9 mouse cellular contexts compared by ENCODE assay signal in the genomic region with DNA sequence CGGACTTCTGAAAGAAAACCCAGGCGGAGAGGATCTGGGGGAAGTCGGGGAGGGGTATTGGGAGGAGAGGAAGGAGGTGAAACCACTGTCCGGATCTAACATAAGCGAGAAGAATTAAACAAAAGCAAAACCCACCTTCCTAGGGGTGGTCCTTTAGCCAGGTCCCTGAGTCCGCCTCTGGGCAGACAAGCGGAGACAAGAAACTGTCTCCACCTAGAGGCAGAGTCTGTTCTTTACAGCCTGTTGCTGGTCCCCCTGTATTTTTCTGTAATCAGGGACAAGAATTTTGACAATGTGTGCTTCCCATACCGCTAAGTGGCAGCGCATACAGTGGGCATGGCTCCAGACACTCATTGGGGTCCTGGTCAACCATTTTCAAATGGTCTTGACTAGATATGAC. TPM values are rescaled to one million over a fixed set of nuclear protein-coding genes. Genes with fewer than 3 reads are reported as not detected.
DNase-seq lines count a peak whose midpoint lies in the region; ATAC-seq and TF ChIP-seq lines count a peak whose summit lies in the region.
"Had no signal": no experiment of that assay in that cellular context is flagged by ENCODE, and none has a peak within 500 bp of the region (broad histone marks: within the 10 kb centered on the region; RNA-seq: fewer than 3 reads in every experiment).

No protein-coding gene starts in this region.

- H3K36me3 ChIP-seq in kidney, postnatal 0 days (ENCODE audit: insufficient read depth, low read length) = no peaks in the 10 kb centered on the region
- H3K36me3 ChIP-seq in forebrain, embryonic 13.5 days (ENCODE audit: poor library complexity, severe bottlenecking) = no peaks in the 10 kb centered on the region
- H3K36me3 ChIP-seq: neural tube, embryonic 13.5 days had no signal

- ATAC-seq in kidney, postnatal 0 days (replicated peaks; ENCODE audit: low FRiP score, low read depth) = no peak
- ATAC-seq in forebrain, embryonic 13.5 days = no peak

- peak; percentile 54 for TF ChIP-seq CTCF in kidney, postnatal 0 days (IDR thresholded peaks at IDR 0.05; ENCODE audit: low read depth)

- H3K9ac ChIP-seq in kidney, postnatal 0 days (ENCODE audit: low read depth, low read length) = no peak overlapping the region
- H3K9ac ChIP-seq in forebrain, embryonic 13.5 days = no peak overlapping the region
- H3K9ac ChIP-seq: neural tube, embryonic 13.5 days had no signal

- no peak overlapping the region for H3K4me2 ChIP-seq in kidney, postnatal 0 days (ENCODE audit: low read length)
- no peak overlapping the region for H3K4me2 ChIP-seq in forebrain, embryonic 13.5 days
- H3K4me2 ChIP-seq: neural tube, embryonic 13.5 days had no signal

- 57% methylated on average over 9 of the region's 9 CpGs for WGBS in kidney, postnatal 0 days
- WGBS in forebrain, embryonic 13.5 days = 57% methylated on average over 9 of the region's 9 CpGs

- no peaks in the 10 kb centered on the region for H3K4me1 ChIP-seq in kidney, postnatal 0 days (replicated peaks; ENCODE audit: insufficient read depth, low read length)
- no peaks in the 10 kb centered on the region for H3K4me1 ChIP-seq in forebrain, embryonic 13.5 days
- H3K4me1 ChIP-seq: neural tube, embryonic 13.5 days had no signal

- no peaks in the 10 kb centered on the region for H3K27me3 ChIP-seq in kidney, postnatal 0 days (ENCODE audit: insufficient read depth, low read length)
- H3K27me3 ChIP-seq in forebrain, embryonic 13.5 days = no peaks in the 10 kb centered on the region
- H3K27me3 ChIP-seq: neural tube, embryonic 13.5 days had no signal

- peak; percentile 57 for DNase-seq in embryo, embryonic 10 days (ENCODE audit: low spot score)
- DNase-seq in embryo, embryonic 9.5 days (ENCODE audit: extremely low spot score) = no peak
- peak; percentile 15 to 18 for DNase-seq in spleen, postnatal 36 days (ENCODE audit: low spot score in 2 of 2)
- no peak for DNase-seq in spleen, postnatal 4 days (ENCODE audit: low spot score in 2 of 2)
- DNase-seq in kidney, postnatal 0 days (ENCODE audit: low spot score) = peak; percentile 20
- peak; percentile 43 for DNase-seq in retina, embryonic 14.5 days (ENCODE audit: low spot score)
- DNase-seq in urinary bladder, postnatal 25 days (ENCODE audit: low spot score) = no peak

- no peak overlapping the region for H3K27ac ChIP-seq in kidney, postnatal 0 days
- no peak overlapping the region for H3K27ac ChIP-seq in forebrain, embryonic 13.5 days
- H3K27ac ChIP-seq: neural tube, embryonic 13.5 days had no signal

- no peaks in the 10 kb centered on the region for H3K9me3 ChIP-seq in kidney, postnatal 0 days (replicated peaks; ENCODE audit: low read length)
- no peaks in the 10 kb centered on the region for H3K9me3 ChIP-seq in forebrain, embryonic 13.5 days (replicated peaks)
- H3K9me3 ChIP-seq: neural tube, embryonic 13.5 days had no signal

- no peak overlapping the region for H3K4me3 ChIP-seq in kidney, postnatal 0 days (replicated peaks; ENCODE audit: low read depth, low read length)
- H3K4me3 ChIP-seq in forebrain, embryonic 13.5 days = no peak overlapping the region
- H3K4me3 ChIP-seq: neural tube, embryonic 13.5 days had no signal

RNA-seq across cellular contexts. Expression of a gene that starts 7.2 kb away (rescaled TPM):
- not detected in 2 replicates for polyA plus RNA-seq in kidney, postnatal 0 days (2015; fragmentation: Nextera tagmentation; extraction: Ambion mirVana)
- not detected in 2 replicates for polyA plus RNA-seq in forebrain, embryonic 13.5 days (2015; fragmentation: Nextera tagmentation; extraction: Ambion mirVana)
- polyA plus RNA-seq: neural tube, embryonic 13.5 days had no signal

RNA-seq across cellular contexts. Expression of a gene that starts 23.5 kb away (rescaled TPM):
- not detected in 2 replicates for polyA plus RNA-seq in kidney, postnatal 0 days (2015; fragmentation: Nextera tagmentation; extraction: Ambion mirVana)
- not detected in 2 replicates for polyA plus RNA-seq in forebrain, embryonic 13.5 days (2015; fragmentation: Nextera tagmentation; extraction: Ambion mirVana)
- polyA plus RNA-seq: neural tube, embryonic 13.5 days had no signal

RNA-seq across cellular contexts. Expression of a gene that starts 31.2 kb away (rescaled TPM):
- 3.6 TPM in 2 replicates for polyA plus RNA-seq in kidney, postnatal 0 days (2015; fragmentation: Nextera tagmentation; extraction: Ambion mirVana)
- polyA plus RNA-seq in forebrain, embryonic 13.5 days (2015; fragmentation: Nextera tagmentation; extraction: Ambion mirVana) = 2.9 and 3.8 TPM in 2 replicates

Comparison
In these comparisons a context has a peak if more than half of its experiments do, and no peak if none do; other contexts are left out.
1. DNase-seq: peak in embryo, embryonic 10 days (single experiment), spleen, postnatal 36 days (2 of 2), kidney, postnatal 0 days (single experiment) and retina, embryonic 14.5 days (single experiment); none in embryo, embryonic 9.5 days (single experiment), spleen, postnatal 4 days (0 of 2) and urinary bladder, postnatal 25 days (single experiment).